Mouse (Mus musculus) MEL (cell line): ENCODE results near the gene Tpsb2. TPM values are rescaled to one million over a fixed set of nuclear protein-coding genes. Genes with fewer than 3 reads are reported as not detected.

Experiments
- DNase-seq: peaks from one replicate; pipeline ENCODE4 v3.0.0; 2011; ENCODE audit warnings: low read depth, low spot score
- H3K27ac ChIP-seq: 2 replicates; pipeline ENCODE4 v1.5.1; 2012; ENCODE audit warnings: low read depth, mild to moderate bottlenecking, control low read depth, low read length, moderate library complexity; ENCODE audit not compliant: control insufficient read depth
- H3K27me3 ChIP-seq, 2 experiments: fragments of 150-350 bp in 1 of 2; sonication (generic) in 1 of 2; 2 replicates each; pipeline ENCODE4 v1.6.1; 2012; ENCODE audit warnings: low read length in 2 of 2, mild to moderate bottlenecking in 2 of 2, improper control_type of control experiment in 1 of 2, moderate library complexity in 1 of 2; ENCODE audit not compliant: insufficient read depth in 2 of 2, control insufficient read depth in 1 of 2
- H3K36me3 ChIP-seq, 2 experiments: 2 replicates each; pipeline ENCODE4 v1.6.1; 2012 to 2014; ENCODE audit warnings: low read length in 2 of 2, improper control_type of control experiment in 1 of 2, inconsistent platforms in 1 of 2, mild to moderate bottlenecking in 1 of 2; ENCODE audit not compliant: insufficient read depth in 2 of 2, control insufficient read depth in 1 of 2
- H3K4me1 ChIP-seq, 2 experiments: fragments of 150-350 bp in 1 of 2; sonication (generic) in 1 of 2; 2 replicates each; pipeline ENCODE4 v1.6.1; 2012; ENCODE audit warnings: low read length in 2 of 2, improper control_type of control experiment in 1 of 2, mild to moderate bottlenecking in 1 of 2; ENCODE audit not compliant: insufficient read depth in 2 of 2, control insufficient read depth in 1 of 2
- H3K4me3 ChIP-seq, 2 experiments: fragments of 150-350 bp in 1 of 2; sonication (generic) in 1 of 2; 2 replicates each; pipeline ENCODE4 v1.5.1; 2012; ENCODE audit warnings: low read depth in 2 of 2, low read length in 2 of 2, mild to moderate bottlenecking in 2 of 2, moderate library complexity in 2 of 2, control low read depth in 1 of 2, improper control_type of control experiment in 1 of 2; ENCODE audit not compliant: control insufficient read depth in 1 of 2, insufficient read depth in 1 of 2
- H3K79me2 ChIP-seq: 2 replicates; pipeline ENCODE4 v1.6.1; 2012; ENCODE audit warnings: mild to moderate bottlenecking, low read length, moderate library complexity; ENCODE audit not compliant: control insufficient read depth, poor library complexity, insufficient read depth
- H3K9ac ChIP-seq: 2 replicates; pipeline ENCODE4 v1.6.1; 2012; ENCODE audit warnings: low read depth, mild to moderate bottlenecking, control low read depth, low read length, moderate library complexity; ENCODE audit not compliant: control insufficient read depth, poor library complexity, severe bottlenecking
- H3K9me3 ChIP-seq: fragments of 150-350 bp; sonication (generic); replicated peaks from 2 replicates; pipeline ENCODE4 v1.6.1; 2012; ENCODE audit warnings: mild to moderate bottlenecking, low read length, improper control_type of control experiment, moderate library complexity; ENCODE audit not compliant: insufficient read depth
- BHLHE40 ChIP-seq: IDR thresholded peaks from 2 replicates; pipeline ENCODE4 v1.6.1; 2012; ENCODE audit warnings: low read depth, mild to moderate bottlenecking, inconsistent platforms, low read length, improper control_type of control experiment, borderline replicate concordance
- CHD1 ChIP-seq: IDR thresholded peaks from 2 replicates; pipeline ENCODE4 v1.6.1; 2012; ENCODE audit warnings: low read depth, mild to moderate bottlenecking, inconsistent platforms, low read length, improper control_type of control experiment
- CHD2 ChIP-seq: IDR thresholded peaks from 2 replicates; pipeline ENCODE4 v1.6.1; 2011; ENCODE audit warnings: low read length, improper control_type of control experiment
- EP300 ChIP-seq, 2 experiments: IDR thresholded peaks; 2 replicates each; pipeline ENCODE4 v1.6.1; 2011; ENCODE audit warnings: improper control_type of control experiment in 2 of 2, low read length in 2 of 2, low read depth in 1 of 2, mild to moderate bottlenecking in 1 of 2
- ETS1 ChIP-seq: IDR thresholded peaks from 2 replicates; pipeline ENCODE4 v1.6.1; 2012; ENCODE audit warnings: low read depth, mild to moderate bottlenecking, inconsistent platforms, low read length, improper control_type of control experiment, moderate library complexity
- HCFC1 ChIP-seq: IDR thresholded peaks from 2 replicates; pipeline ENCODE4 v1.6.1; 2012; ENCODE audit warnings: low read depth, mild to moderate bottlenecking, inconsistent platforms, low read length, improper control_type of control experiment, moderate library complexity
- JUND ChIP-seq: IDR thresholded peaks from 2 replicates; pipeline ENCODE4 v1.6.1; 2011; ENCODE audit warnings: low read depth, mild to moderate bottlenecking, improper control_type of control experiment, low read length
- KAT2A ChIP-seq: conservative IDR thresholded peaks from 2 replicates; pipeline ENCODE4 v1.6.1; 2012; ENCODE audit warnings: low read depth, low read length, improper control_type of control experiment, inconsistent platforms
- MAFK ChIP-seq: IDR thresholded peaks from 2 replicates; pipeline ENCODE4 v1.6.1; 2011; ENCODE audit warnings: low read depth, mild to moderate bottlenecking, low read length, improper control_type of control experiment, borderline replicate concordance
- MAX ChIP-seq: IDR thresholded peaks from 2 replicates; pipeline ENCODE4 v1.6.1; 2011; ENCODE audit warnings: low read length, improper control_type of control experiment
- MAZ ChIP-seq: IDR thresholded peaks from 2 replicates; pipeline ENCODE4 v1.6.1; 2012; ENCODE audit warnings: low read depth, mild to moderate bottlenecking, inconsistent platforms, low read length, improper control_type of control experiment
- MEF2A ChIP-seq: IDR thresholded peaks from 2 replicates; pipeline ENCODE4 v1.6.1; 2014; ENCODE audit warnings: low read depth, mild to moderate bottlenecking, inconsistent platforms, low read length, improper control_type of control experiment; ENCODE audit not compliant: poor library complexity, insufficient replicate concordance, severe bottlenecking; ENCODE audit errors: extremely low read depth
- MXI1 ChIP-seq: IDR thresholded peaks from 2 replicates; pipeline ENCODE4 v1.6.1; 2011; ENCODE audit warnings: mild to moderate bottlenecking, low read depth, low read length, improper control_type of control experiment
- MYB ChIP-seq: IDR thresholded peaks from 2 replicates; pipeline ENCODE4 v1.6.1; 2011; ENCODE audit warnings: mild to moderate bottlenecking, low read depth, low read length, improper control_type of control experiment
- MYC ChIP-seq: IDR thresholded peaks from 2 replicates; pipeline ENCODE4 v1.6.1; 2011; ENCODE audit warnings: low read depth, mild to moderate bottlenecking, low read length, improper control_type of control experiment, moderate library complexity
- NRF1 ChIP-seq: IDR thresholded peaks from 2 replicates; pipeline ENCODE4 v1.6.1; 2014; ENCODE audit warnings: low read depth, mild to moderate bottlenecking, inconsistent platforms, low read length, improper control_type of control experiment, moderate library complexity; ENCODE audit not compliant: poor library complexity, insufficient read depth, severe bottlenecking
- POLR2A ChIP-seq, 2 experiments: IDR thresholded peaks; 2 replicates each; pipeline ENCODE4 v1.6.1; 2011 to 2012; ENCODE audit warnings: low read length in 2 of 2, mild to moderate bottlenecking in 2 of 2, control low read depth in 1 of 2, improper control_type of control experiment in 1 of 2, low read depth in 1 of 2, moderate library complexity in 1 of 2; ENCODE audit not compliant: control insufficient read depth in 1 of 2, insufficient read depth in 1 of 2, poor library complexity in 1 of 2
- POLR2AphosphoS2 ChIP-seq: IDR thresholded peaks from 2 replicates; pipeline ENCODE4 v1.6.1; 2011; ENCODE audit warnings: low read length, improper control_type of control experiment
- RAD21 ChIP-seq: IDR thresholded peaks from 2 replicates; pipeline ENCODE4 v1.6.1; 2011; ENCODE audit warnings: mild to moderate bottlenecking, low read depth, low read length, improper control_type of control experiment
- RCOR1 ChIP-seq: IDR thresholded peaks from 2 replicates; pipeline ENCODE4 v1.6.1; 2012; ENCODE audit warnings: low read depth, mild to moderate bottlenecking, inconsistent platforms, low read length, improper control_type of control experiment
- SMC3 ChIP-seq: IDR thresholded peaks from 2 replicates; pipeline ENCODE4 v1.6.1; 2011; ENCODE audit warnings: low read depth, low read length, improper control_type of control experiment
- TAL1 ChIP-seq: IDR thresholded peaks from 2 replicates; pipeline ENCODE4 v1.6.1; 2012; ENCODE audit warnings: mild to moderate bottlenecking, inconsistent platforms, low read length, moderate library complexity, mixed read lengths
- TBP ChIP-seq: IDR thresholded peaks from 2 replicates; pipeline ENCODE4 v1.8.0; 2011; ENCODE audit warnings: low read depth, low read length, improper control_type of control experiment
- USF2 ChIP-seq, 2 experiments: IDR thresholded peaks; 2 replicates each; pipeline ENCODE4 v1.6.1; 2011 to 2012; ENCODE audit warnings: improper control_type of control experiment in 2 of 2, low read length in 2 of 2, borderline replicate concordance in 1 of 2, inconsistent platforms in 1 of 2, low read depth in 1 of 2, mild to moderate bottlenecking in 1 of 2; ENCODE audit not compliant: insufficient read depth in 1 of 2
- ZC3H11A ChIP-seq: IDR thresholded peaks from 2 replicates; pipeline ENCODE4 v1.6.1; 2012; ENCODE audit warnings: low read depth, mild to moderate bottlenecking, inconsistent platforms, low read length, improper control_type of control experiment
- ZKSCAN1 ChIP-seq: IDR thresholded peaks from 2 replicates; pipeline ENCODE4 v1.6.1; 2012; ENCODE audit warnings: low read depth, mild to moderate bottlenecking, inconsistent platforms, low read length, improper control_type of control experiment, moderate library complexity
- ZMIZ1 ChIP-seq: IDR thresholded peaks from 2 replicates; pipeline ENCODE4 v1.6.1; 2012; ENCODE audit warnings: low read depth, mild to moderate bottlenecking, inconsistent platforms, low read length, improper control_type of control experiment, moderate library complexity
- polyA plus RNA-seq, 2 experiments: library from polyadenylated mRNA; stranded (reverse) in 1 of 2; unstranded in 1 of 2; fragments of >175 nt in 1 of 2; fragments of >200 nt in 1 of 2; gene quantifications; 2 replicates each; pipeline versions ENCODE4 v1.2.1 to v1.2.4; 2012; ENCODE audit warnings: low replicate concordance in 2 of 2, low read depth in 1 of 2; ENCODE audit not compliant: insufficient read length in 2 of 2, insufficient read depth in 1 of 2, missing spikeins in 1 of 2
- total RNA-seq: library from RNA; depleted of rRNA; stranded (reverse); fragments of 300-350 nt; gene quantifications from 2 replicates; pipeline ENCODE4 v1.2.3, GENCODE M21; 2012

The Tpsb2 gene
- total and polyA plus RNA-seq, 3 experiments, result not detected

GRCm38 (mm10) chr17:25415421-25415913 is 49.4 kb downstream of the Tpsb2 start:
- Histone ChIP-seq H3K9ac (no peak overlapping the region), H3K4me1 (no peaks in the 10 kb centered on the region), H3K79me2 (no peaks in the 10 kb centered on the region), H3K36me3 (no peaks in the 10 kb centered on the region), H3K4me3 (no peak overlapping the region), H3K9me3 (no peaks in the 10 kb centered on the region), H3K27me3 (no peaks in the 10 kb centered on the region)
- no peak for DNase-seq
- TF ChIP-seq ZC3H11A (no peak), ZKSCAN1 (no peak), EP300 (IDR thresholded peaks at IDR 0.05; ENCODE audit: low read depth in 1 of 2, low read length in 2 of 2) (no peak), CHD1 (no peak), TBP (no peak), USF2 (IDR thresholded peaks at IDR 0.05; ENCODE audit: borderline replicate concordance in 1 of 2, insufficient read depth in 1 of 2, low read depth in 1 of 2, low read length in 2 of 2) (no peak), TAL1 (no peak)
- TF ChIP-seq, all 39 proteins: peak for 0
- no peak overlapping the region for H3K27ac ChIP-seq

- Histone ChIP-seq H3K27me3 (no peaks in the 10 kb centered on the region), H3K4me1 (no peaks in the 10 kb centered on the region), H3K4me3 (no peak overlapping the region)
- TF ChIP-seq RAD21, result no peak
- TF ChIP-seq BHLHE40, result no peak
- no peak for TF ChIP-seq NRF1
- no peak for TF ChIP-seq POLR2AphosphoS2
- no peak for TF ChIP-seq MAX
- TF ChIP-seq SMC3, result no peak
- TF ChIP-seq JUND, result no peak
- TF ChIP-seq, all 39 proteins: peak for 0
- no peaks in the 10 kb centered on the region for H3K79me2 ChIP-seq
- H3K9me3 ChIP-seq, result no peaks in the 10 kb centered on the region
- no peak overlapping the region for H3K9ac ChIP-seq
- no peaks in the 10 kb centered on the region for H3K36me3 ChIP-seq
- H3K27ac ChIP-seq, result no peak overlapping the region
- no peak for DNase-seq
Measured at GRCm38 (mm10) chr17:25416219-25416618, 50.1 kb downstream of the Tpsb2 start.

- Histone ChIP-seq H3K36me3 (no peaks in the 10 kb centered on the region), H3K4me1 (no peaks in the 10 kb centered on the region), H3K27ac (no peak overlapping the region), H3K27me3 (no peaks in the 10 kb centered on the region), H3K9me3 (no peaks in the 10 kb centered on the region), H3K4me3 (no peak overlapping the region), H3K9ac (no peak overlapping the region), H3K79me2 (no peaks in the 10 kb centered on the region)
- TF ChIP-seq HCFC1 (no peak), RAD21 (no peak), MEF2A (no peak), MYC (no peak), MXI1 (no peak), POLR2AphosphoS2 (no peak), MAFK (no peak), MYB (no peak), CHD1 (no peak), ETS1 (no peak), ZMIZ1 (no peak), TBP (no peak), RCOR1 (no peak), EP300 (IDR thresholded peaks at IDR 0.05; ENCODE audit: low read depth in 1 of 2, low read length in 2 of 2) (no peak), KAT2A (no peak), POLR2A (IDR thresholded peaks at IDR 0.05; ENCODE audit: control insufficient read depth in 1 of 2, insufficient read depth in 1 of 2, low read depth in 1 of 2, low read length in 2 of 2, poor library complexity in 1 of 2) (no peak), MAZ (no peak), CHD2 (no peak)
- DNase-seq, result no peak
Measured at GRCm38 (mm10) chr17:25417990-25418389, 51.9 kb downstream of the Tpsb2 start.
